Mouse (Mus musculus) effector memory CD4-positive, alpha-beta T cell, adult 7 months (primary cell): Measurements from ENCODE around the gene Mrrf. TPM values are rescaled to one million over a fixed set of nuclear protein-coding genes. Genes with fewer than 3 reads are reported as not detected.

Experiments used
- polyA plus RNA-seq: library from polyadenylated mRNA; unstranded; fragments of 100-300 nt; shearing (Covaris generic); gene quantifications from one replicate; pipeline ENCODE4 v1.2.1, GENCODE M21; 2017

The Mrrf gene
- 11.6 TPM for polyA plus RNA-seq

GRCm38 (mm10) chr2:36136300-36136941 lies at the start of gene Mrrf, which contains the start of gene Rbm18:
TSS of gene Mrrf (plus strand) at chr2:36136389.
TSS of gene Rbm18 (minus strand) at chr2:36136773.

GRCm38 (mm10) chr2:36104956-36105741 lies 31.0 kb upstream of the Mrrf start, which contains the start of gene Lhx6:
TSS of gene Lhx6 (minus strand) at chr2:36105408.

DNA sequence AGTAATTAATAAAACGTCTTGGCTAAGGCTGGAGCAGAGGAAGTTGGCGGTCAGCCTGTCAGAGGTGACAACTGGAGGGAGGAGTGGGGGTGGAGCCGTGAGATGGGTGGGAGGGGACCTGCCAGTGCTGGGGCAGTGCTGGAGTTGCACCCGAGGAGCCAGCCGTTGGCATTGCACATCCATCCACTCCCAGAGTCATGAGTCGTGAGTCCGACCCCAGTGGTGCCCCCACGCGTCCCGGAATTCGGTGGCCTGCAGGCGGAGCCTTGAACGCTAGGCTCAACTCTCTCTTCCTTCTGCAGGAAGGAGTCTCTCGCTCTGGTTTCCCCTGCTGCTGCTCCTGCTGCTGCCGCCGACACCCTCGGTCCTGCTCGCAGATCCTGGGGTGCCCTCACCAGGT lies 94.2 kb downstream of the Mrrf start, which contains the start of gene Ptgs1:
Gene Ptgs1, plus strand, starts transcription at position 61 of the 400 bp plus-strand sequence.

Other genes starting within 250 kb of the Mrrf start
- gene Ttll11, start 156.5 kb upstream of the Mrrf start, polyA plus RNA-seq = 0.87 TPM
- gene Ndufa8, start 87.0 kb upstream of the Mrrf start, polyA plus RNA-seq = 59.7 TPM
- not detected for gene Morn5, start 86.9 kb upstream of the Mrrf start, polyA plus RNA-seq
- not detected for gene Lhx6, start 31.0 kb upstream of the Mrrf start, polyA plus RNA-seq
- 55.0 TPM for gene Rbm18, start 384 bp downstream of the Mrrf start, polyA plus RNA-seq
- 0.71 TPM for gene Ptgs1, start 94.0 kb downstream of the Mrrf start, polyA plus RNA-seq
- 0.23 TPM for gene Olfr338, start 237.1 kb downstream of the Mrrf start, polyA plus RNA-seq